Mouse (Mus musculus): ENCODE results near the gene Incenp. TPM values are rescaled to one million over a fixed set of nuclear protein-coding genes. Genes with fewer than 3 reads are reported as not detected.

Incenp gene
- total and polyA plus RNA-seq, 3 experiments, result 91.0 to 216 TPM; not detected in 1

GRCm38 (mm10) chr19:9914346-9914745 is 15.0 kb upstream of the Incenp start:
- DNase-seq (ENCODE audit: low read depth, low spot score), result no peak
- Histone ChIP-seq H3K4me1 (ENCODE audit: control insufficient read depth in 1 of 2, insufficient read depth in 2 of 2, low read length in 2 of 2) (peaks cover 0 to 5% of the 10 kb centered on the region in 2 experiments; a peak in 3 of 4 replicates), H3K79me2 (ENCODE audit: control insufficient read depth, insufficient read depth, low read length, poor library complexity) (no peaks in the 10 kb centered on the region), H3K27ac (ENCODE audit: control insufficient read depth, low read depth, low read length) (no peak overlapping the region), H3K36me3 (ENCODE audit: control insufficient read depth in 1 of 2, insufficient read depth in 2 of 2, low read length in 2 of 2) (no peaks in the 10 kb centered on the region; a peak in 1 of 4 replicates), H3K27me3 (ENCODE audit: control insufficient read depth in 1 of 2, insufficient read depth in 2 of 2, low read length in 2 of 2) (no peaks in the 10 kb centered on the region), H3K4me3 (ENCODE audit: control insufficient read depth in 1 of 2, insufficient read depth in 1 of 2, low read depth in 2 of 2, low read length in 2 of 2) (no peak overlapping the region), H3K9ac (ENCODE audit: control insufficient read depth, low read depth, low read length, poor library complexity, severe bottlenecking) (no peak overlapping the region), H3K9me3 (replicated peaks; ENCODE audit: insufficient read depth, low read length) (no peaks in the 10 kb centered on the region)
- TF ChIP-seq RCOR1 (IDR thresholded peaks at IDR 0.05; ENCODE audit: low read depth, low read length) (no peak), ELF1 (IDR thresholded peaks at IDR 0.05; ENCODE audit: low read depth, low read length) (no peak), CHD1 (IDR thresholded peaks at IDR 0.05; ENCODE audit: low read depth, low read length) (no peak), POLR2AphosphoS5 (IDR thresholded peaks at IDR 0.05; ENCODE audit: borderline replicate concordance, low read depth, low read length) (no peak)

- no peak overlapping the region for H3K4me3 ChIP-seq (ENCODE audit: control insufficient read depth in 1 of 2, insufficient read depth in 1 of 2, low read depth in 2 of 2, low read length in 2 of 2)
- DNase-seq (ENCODE audit: low read depth, low spot score), result no peak
- H3K27ac ChIP-seq (ENCODE audit: control insufficient read depth, low read depth, low read length), result no peak overlapping the region
- no peaks in the 10 kb centered on the region for H3K79me2 ChIP-seq (ENCODE audit: control insufficient read depth, insufficient read depth, low read length, poor library complexity)
- H3K36me3 ChIP-seq (ENCODE audit: control insufficient read depth in 1 of 2, insufficient read depth in 2 of 2, low read length in 2 of 2), result no peaks in the 10 kb centered on the region; a peak in 1 of 4 replicates
- no peaks in the 10 kb centered on the region for H3K9me3 ChIP-seq (replicated peaks; ENCODE audit: insufficient read depth, low read length)
- H3K4me1 ChIP-seq (ENCODE audit: control insufficient read depth in 1 of 2, insufficient read depth in 2 of 2, low read length in 2 of 2), result peaks cover 0 to 5% of the 10 kb centered on the region in 2 experiments; a peak in 3 of 4 replicates
- H3K27me3 ChIP-seq (ENCODE audit: control insufficient read depth in 1 of 2, insufficient read depth in 2 of 2, low read length in 2 of 2), result no peaks in the 10 kb centered on the region
- TF ChIP-seq CHD2 (IDR thresholded peaks at IDR 0.05; ENCODE audit: low read length) (no peak), E2F4 (IDR thresholded peaks at IDR 0.05; ENCODE audit: borderline replicate concordance, low read depth, low read length) (no peak), UBTF (IDR thresholded peaks at IDR 0.05; ENCODE audit: borderline replicate concordance, insufficient read depth, low read depth, low read length) (no peak), TCF12 (IDR thresholded peaks at IDR 0.05; ENCODE audit: low read depth, low read length) (no peak), MAX (IDR thresholded peaks at IDR 0.05; ENCODE audit: low read length) (no peak), ZC3H11A (IDR thresholded peaks at IDR 0.05; ENCODE audit: low read depth, low read length) (no peak), MAFK (IDR thresholded peaks at IDR 0.05; ENCODE audit: borderline replicate concordance, low read depth, low read length) (no peak), SMC3 (IDR thresholded peaks at IDR 0.05; ENCODE audit: low read depth, low read length) (no peak), ELF1 (IDR thresholded peaks at IDR 0.05; ENCODE audit: low read depth, low read length) (no peak), NRF1 (IDR thresholded peaks at IDR 0.05; ENCODE audit: insufficient read depth, low read depth, low read length, poor library complexity, severe bottlenecking) (no peak)
- no peak overlapping the region for H3K9ac ChIP-seq (ENCODE audit: control insufficient read depth, low read depth, low read length, poor library complexity, severe bottlenecking)
These were observed 14.4 kb upstream of the Incenp start for GRCm38 (mm10) chr19:9913784-9914183.

- H3K9ac ChIP-seq (ENCODE audit: control insufficient read depth, low read depth, low read length, poor library complexity, severe bottlenecking), result peak overlapping the region; percentile 59
- no peaks in the 10 kb centered on the region; a peak in 1 of 4 replicates for H3K36me3 ChIP-seq (ENCODE audit: control insufficient read depth in 1 of 2, insufficient read depth in 2 of 2, low read length in 2 of 2)
- H3K4me1 ChIP-seq (ENCODE audit: control insufficient read depth in 1 of 2, insufficient read depth in 2 of 2, low read length in 2 of 2), result peaks cover 0 to 3% of the 10 kb centered on the region in 2 experiments; a peak in 3 of 4 replicates
- no peaks in the 10 kb centered on the region for H3K79me2 ChIP-seq (ENCODE audit: control insufficient read depth, insufficient read depth, low read length, poor library complexity)
- DNase-seq (ENCODE audit: low read depth, low spot score), result peak; percentile 87
- H3K9me3 ChIP-seq (replicated peaks; ENCODE audit: insufficient read depth, low read length), result no peaks in the 10 kb centered on the region
- no peaks in the 10 kb centered on the region for H3K27me3 ChIP-seq (ENCODE audit: control insufficient read depth in 1 of 2, insufficient read depth in 2 of 2, low read length in 2 of 2)
- H3K4me3 ChIP-seq (ENCODE audit: control insufficient read depth in 1 of 2, insufficient read depth in 1 of 2, low read depth in 2 of 2, low read length in 2 of 2), result peak overlapping the region; percentile 26 to 32; a peak in 3 of 4 replicates
- H3K27ac ChIP-seq (ENCODE audit: control insufficient read depth, low read depth, low read length), result 0 out of 2 replicates have a peak overlapping the region, but pooled peaks have one; percentile 12
- TF ChIP-seq POLR2AphosphoS2 (IDR thresholded peaks at IDR 0.05; ENCODE audit: low read length) (no peak), MAFK (IDR thresholded peaks at IDR 0.05; ENCODE audit: borderline replicate concordance, low read depth, low read length) (no peak), ETS1 (IDR thresholded peaks at IDR 0.05; ENCODE audit: low read depth, low read length) (no peak), RCOR1 (IDR thresholded peaks at IDR 0.05; ENCODE audit: low read depth, low read length) (no peak), MAX (IDR thresholded peaks at IDR 0.05; ENCODE audit: low read length) (no peak), MEF2A (IDR thresholded peaks at IDR 0.05; ENCODE audit: extremely low read depth, insufficient replicate concordance, low read depth, low read length, poor library complexity, severe bottlenecking) (no peak), GATA1 (IDR thresholded peaks at IDR 0.05; ENCODE audit: low read depth, low read length) (no peak), TCF12 (IDR thresholded peaks at IDR 0.05; ENCODE audit: low read depth, low read length) (no peak), HCFC1 (IDR thresholded peaks at IDR 0.05; ENCODE audit: low read depth, low read length) (peak; percentile 64; the same call in 1 of the 2 replicates), BHLHE40 (IDR thresholded peaks at IDR 0.05; ENCODE audit: borderline replicate concordance, low read depth, low read length) (0 out of 2 replicates have a peak, but pooled peaks have one; percentile 7), TBP (IDR thresholded peaks at IDR 0.05; ENCODE audit: low read depth, low read length) (0 out of 2 replicates have a peak, but pooled peaks have one; percentile 38), KAT2A (conservative IDR thresholded peaks at IDR 0.05; ENCODE audit: low read depth, low read length) (no peak), USF2 (IDR thresholded peaks at IDR 0.05; ENCODE audit: borderline replicate concordance in 1 of 2, insufficient read depth in 1 of 2, low read depth in 1 of 2, low read length in 2 of 2) (no peak), GABPA (IDR thresholded peaks at IDR 0.05; ENCODE audit: low read depth, low read length) (no peak), NELFE (IDR thresholded peaks at IDR 0.05; ENCODE audit: low read depth, low read length) (0 out of 2 replicates have a peak, but pooled peaks have one; percentile 28)
These were observed 12.0 kb upstream of the Incenp start for GRCm38 (mm10) chr19:9911314-9911754.
